Mouse (Mus musculus): ENCODE results near the gene Nab2. TPM values are rescaled to one million over a fixed set of nuclear protein-coding genes. Genes with fewer than 3 reads are reported as not detected.

Gene Nab2
- polyA plus RNA-seq, 1 experiment from 2014 or later = 6.8 TPM

DNA sequence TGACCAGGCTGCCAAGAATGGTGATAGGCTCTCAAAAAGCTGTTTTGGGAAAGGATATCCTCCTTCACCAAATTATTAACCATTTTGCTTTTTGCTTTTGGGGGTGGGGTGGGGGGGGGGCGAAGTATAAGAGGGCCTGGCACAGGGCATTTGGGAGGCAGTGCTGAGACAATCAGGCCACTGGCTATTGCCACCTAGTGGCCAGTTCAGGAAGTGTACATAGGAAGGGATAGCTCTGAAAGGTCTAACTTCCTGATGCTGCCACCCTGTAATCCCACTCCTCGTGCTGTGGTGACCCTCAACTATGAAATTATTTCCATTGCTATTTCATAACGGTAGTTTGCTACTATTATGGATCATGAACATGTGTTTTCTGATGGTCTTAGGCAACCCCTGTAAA lies 41.9 kb downstream of the Nab2 start:
- H3K36me3 ChIP-seq = no peaks in the 10 kb centered on the region
- H3K4me1 ChIP-seq (replicated peaks) = peaks cover 15% of the 10 kb centered on the region
- WGBS = 91% methylated on average over 3 of the region's 3 CpGs
- no peaks in the 10 kb centered on the region for H3K27me3 ChIP-seq (ENCODE audit: insufficient read depth, poor library complexity, severe bottlenecking)
- H3K27ac ChIP-seq = no peak overlapping the region
- no peak for DNase-seq (ENCODE audit: low spot score)
- no peak overlapping the region for H3K4me3 ChIP-seq
- H3K9me3 ChIP-seq = peaks cover 11% of the 10 kb centered on the region

DNA sequence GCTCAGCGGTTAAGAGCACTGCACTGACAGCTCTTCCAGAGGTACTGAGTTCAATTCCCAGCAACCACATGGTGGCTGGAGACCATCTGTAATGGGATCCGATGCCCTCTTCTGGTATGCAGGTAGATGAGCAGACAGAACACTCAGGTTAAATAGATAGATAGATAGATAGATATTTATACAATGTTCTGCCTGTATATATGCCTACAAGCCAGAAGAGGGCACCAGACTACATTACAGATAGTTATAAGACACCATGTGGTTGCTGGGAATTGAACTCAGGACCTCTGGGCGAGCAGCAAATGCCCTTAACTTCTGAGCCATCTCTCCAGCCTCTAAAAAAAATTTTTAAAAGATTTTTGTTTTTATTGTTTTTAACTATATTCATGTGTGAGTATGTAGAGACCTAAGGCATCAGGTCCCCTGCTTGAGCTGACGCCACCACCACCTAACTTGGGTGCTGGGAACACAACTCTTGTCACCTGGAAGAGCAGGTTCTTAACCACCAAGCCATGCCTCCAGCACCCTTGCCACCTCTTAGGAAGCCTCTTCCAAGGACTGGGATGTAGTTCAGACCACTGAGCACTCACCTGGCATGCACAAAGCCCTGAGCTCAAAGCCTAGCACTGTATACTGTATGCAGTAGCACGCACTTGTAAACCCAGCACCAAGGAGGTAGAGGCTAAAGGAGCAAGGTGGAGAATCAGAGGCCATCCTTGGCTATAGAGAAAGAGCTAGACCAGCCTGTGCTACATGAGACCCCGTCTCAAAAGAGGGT lies 44.7 kb downstream of the Nab2 start:
- Histone ChIP-seq H3K27me3 (ENCODE audit: insufficient read depth, poor library complexity, severe bottlenecking) (no peaks in the 10 kb centered on the region), H3K9me3 (peaks cover 11% of the 10 kb centered on the region), H3K36me3 (no peaks in the 10 kb centered on the region), H3K4me3 (no peak overlapping the region), H3K4me1 (replicated peaks) (peaks cover 40% of the 10 kb centered on the region), H3K27ac (no peak overlapping the region)
- WGBS = 94% methylated on average over 6 of the region's 6 CpGs
- no peak for DNase-seq (ENCODE audit: low spot score)

DNA sequence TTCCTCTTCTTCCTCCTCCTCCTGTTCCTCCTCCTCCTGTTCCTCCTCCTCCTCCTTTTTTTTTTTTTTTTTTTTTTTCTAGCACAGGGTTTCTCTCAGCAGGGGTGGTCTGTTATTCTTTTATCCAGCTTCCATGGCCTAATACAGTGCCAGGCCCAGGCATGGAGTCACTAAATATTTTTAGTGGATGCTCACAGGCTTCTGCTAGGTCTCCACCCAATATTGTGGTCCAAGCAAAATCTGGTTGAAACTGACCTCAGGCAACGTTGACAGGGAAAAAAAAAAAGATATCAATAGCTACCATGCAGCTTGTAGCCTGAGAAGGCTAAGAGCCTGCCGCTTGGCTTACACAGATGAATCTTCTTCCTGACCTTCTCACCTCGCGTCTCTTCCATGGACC lies 45.7 kb downstream of the Nab2 start:
- Histone ChIP-seq H3K27me3 (ENCODE audit: insufficient read depth, poor library complexity, severe bottlenecking) (no peaks in the 10 kb centered on the region), H3K4me3 (peak overlapping the region; percentile 82), H3K9me3 (peaks cover 11% of the 10 kb centered on the region), H3K27ac (no peak overlapping the region), H3K4me1 (replicated peaks) (peaks cover 50% of the 10 kb centered on the region), H3K36me3 (no peaks in the 10 kb centered on the region)
- DNase-seq (ENCODE audit: low spot score) = no peak
- WGBS = 60% methylated on average over 4 of the region's 4 CpGs

DNA sequence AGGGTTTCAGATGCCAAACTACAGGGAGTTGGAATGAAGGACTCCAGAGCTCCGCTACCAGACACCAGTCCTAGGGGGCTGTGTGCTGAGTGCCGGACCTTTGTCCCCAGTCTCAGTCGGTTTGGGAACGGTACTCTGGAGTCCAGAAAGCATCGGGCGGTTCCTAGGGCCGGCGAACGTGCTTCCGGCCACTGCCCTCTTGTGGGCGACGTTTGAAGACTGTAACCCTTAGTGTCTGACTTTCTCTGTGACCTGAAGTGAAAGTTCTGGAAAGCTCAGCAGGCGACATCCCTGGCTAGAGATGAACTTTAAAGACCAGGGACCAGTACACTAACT lies 46.3 kb downstream of the Nab2 start:
- Histone ChIP-seq H3K27me3 (ENCODE audit: insufficient read depth, poor library complexity, severe bottlenecking) (no peaks in the 10 kb centered on the region), H3K4me3 (peak overlapping the region; percentile 82), H3K9me3 (peaks cover 11% of the 10 kb centered on the region), H3K36me3 (peaks cover 4% of the 10 kb centered on the region; the same call in 1 of the 2 replicates), H3K4me1 (replicated peaks) (peaks cover 56% of the 10 kb centered on the region), H3K27ac (peak overlapping the region; percentile 95)
- under 1% methylated on average over 13 of the region's 13 CpGs for WGBS
- peak; percentile 76 for DNase-seq (ENCODE audit: low spot score)

DNA sequence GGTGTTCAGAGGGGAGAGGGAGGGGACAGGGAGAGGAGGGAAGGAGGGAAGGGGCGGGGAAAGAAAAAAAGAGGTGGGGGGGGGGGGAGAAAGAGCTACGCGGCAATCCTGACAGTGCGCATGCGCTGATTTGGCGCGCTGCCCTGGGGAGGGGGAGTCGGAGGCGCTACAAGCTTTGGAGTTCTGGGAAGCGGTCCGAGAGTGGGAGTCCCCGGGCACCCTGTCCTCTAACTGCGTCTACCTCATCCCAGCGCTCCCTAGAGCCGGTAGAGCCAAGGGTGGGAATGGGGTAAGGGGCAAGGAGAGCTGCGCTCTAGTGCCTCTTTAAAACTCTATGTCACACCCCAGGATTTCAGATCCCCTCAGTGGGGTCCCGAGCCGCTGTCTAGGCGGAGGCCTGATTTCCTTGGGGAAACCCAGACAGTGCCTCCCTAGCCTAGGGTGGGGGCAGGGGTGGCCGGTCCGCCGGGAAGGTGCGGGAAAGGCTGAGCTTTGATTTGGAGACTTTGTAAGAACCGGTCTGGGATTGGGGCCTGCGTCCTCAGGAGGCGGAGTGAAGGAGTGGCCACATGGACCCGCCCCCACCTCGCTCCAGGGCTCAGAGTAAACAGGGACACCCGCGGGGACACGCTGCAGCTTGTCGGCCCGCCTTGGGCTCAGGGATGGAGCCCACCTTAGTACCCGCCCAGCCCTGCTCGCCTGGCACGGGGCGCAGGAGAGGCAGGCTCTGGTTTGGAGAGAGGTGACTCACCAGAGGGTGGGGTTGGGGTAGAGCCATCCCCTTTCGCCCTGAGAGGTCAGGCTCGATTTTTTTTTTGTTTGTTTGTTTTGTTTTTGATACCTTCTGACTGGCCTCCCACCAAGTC lies 46.9 kb downstream of the Nab2 start:
- peak; percentile 89 for DNase-seq (ENCODE audit: low spot score)
- under 1% methylated on average over 37 of the region's 39 CpGs for WGBS
- peaks cover 62% of the 10 kb centered on the region for H3K4me1 ChIP-seq (replicated peaks)
- peak overlapping the region; percentile 82 for H3K4me3 ChIP-seq
- H3K27ac ChIP-seq = peak overlapping the region; percentile 95
- H3K27me3 ChIP-seq (ENCODE audit: insufficient read depth, poor library complexity, severe bottlenecking) = no peaks in the 10 kb centered on the region
- H3K36me3 ChIP-seq = peaks cover 5% of the 10 kb centered on the region; the same call in 1 of the 2 replicates
- H3K9me3 ChIP-seq = peaks cover 5% of the 10 kb centered on the region

DNA sequence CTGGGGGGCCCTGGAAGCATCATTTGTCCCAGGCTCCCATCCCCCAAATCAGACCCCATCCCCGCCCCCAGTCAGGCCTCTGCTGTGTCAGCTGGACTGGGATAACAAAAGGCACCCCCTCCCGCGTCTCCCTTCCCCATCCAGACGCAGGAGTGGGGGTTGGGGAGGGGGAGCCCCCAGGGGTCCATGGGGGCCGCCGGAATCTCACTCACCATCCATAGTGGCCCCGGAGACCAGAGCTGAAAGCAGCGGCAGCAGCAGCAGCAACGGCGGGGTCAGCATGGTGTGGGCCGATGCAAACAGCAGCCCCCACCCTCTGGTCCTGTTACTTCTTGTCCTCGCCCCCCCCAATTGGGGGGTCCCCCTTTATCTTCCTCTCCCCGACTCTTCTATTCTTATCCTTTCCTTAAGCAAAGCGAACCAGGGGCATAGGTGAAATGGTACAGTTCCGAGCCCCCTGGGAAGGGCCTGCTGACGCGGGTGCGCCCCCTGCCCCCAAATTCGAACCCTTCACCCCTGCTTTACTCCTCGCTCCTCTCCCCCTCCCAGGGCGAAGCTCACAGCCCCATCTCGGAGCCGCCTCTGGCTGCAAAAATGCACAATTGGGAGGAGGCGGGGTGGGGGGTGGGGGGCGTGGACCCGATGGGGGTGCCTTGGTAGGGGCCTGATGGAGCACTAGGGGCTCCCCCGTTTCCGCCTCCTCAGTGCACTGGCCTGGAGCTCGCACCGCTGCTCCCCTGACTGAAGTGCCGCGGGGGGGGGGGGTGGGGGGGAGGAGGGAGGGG lies 47.8 kb downstream of the Nab2 start, which contains the start of gene Lrp1:
Gene Lrp1, minus strand, starts transcription at position 743 of the 785 bp plus-strand sequence.
- under 1% methylated on average over 30 of the region's 32 CpGs for WGBS
- H3K9me3 ChIP-seq = no peaks in the 10 kb centered on the region
- H3K4me3 ChIP-seq = peak within 1 kb of the TSS; percentile 82
- peak within 1 kb of the TSS; percentile 95 for H3K27ac ChIP-seq
- DNase-seq (ENCODE audit: low spot score) = peak; percentile 79
- H3K27me3 ChIP-seq (ENCODE audit: insufficient read depth, poor library complexity, severe bottlenecking) = no peaks in the 10 kb centered on the region
- peaks cover 70% of the 10 kb centered on the region for H3K4me1 ChIP-seq (replicated peaks)
- peaks cover 7% of the 10 kb centered on the region; the same call in 1 of the 2 replicates for H3K36me3 ChIP-seq

DNA sequence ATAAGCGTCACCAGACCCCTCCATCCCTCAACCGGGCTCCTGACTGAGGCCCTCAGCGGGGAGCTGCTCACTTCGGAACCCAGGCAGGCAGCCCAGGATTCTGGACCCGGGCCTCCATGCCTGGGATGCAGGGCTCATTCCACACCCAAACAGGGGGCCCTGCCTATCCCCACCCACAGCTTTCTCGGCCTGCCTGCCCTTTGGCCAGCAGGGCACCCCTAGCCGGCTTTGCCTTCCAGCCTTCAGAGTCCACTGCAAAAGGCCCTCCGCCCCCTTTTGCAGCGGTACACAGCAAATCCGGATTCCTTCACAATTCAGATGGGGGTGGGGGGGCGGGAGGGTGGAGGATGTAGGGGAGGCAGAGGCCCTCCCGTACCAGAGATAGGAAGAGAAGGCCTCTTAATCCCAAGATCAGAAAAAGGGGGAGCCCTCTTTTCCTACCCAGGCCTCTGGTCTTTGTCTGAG lies 48.4 kb downstream of the Nab2 start:
- Histone ChIP-seq H3K4me1 (replicated peaks) (peaks cover 77% of the 10 kb centered on the region), H3K36me3 (peaks cover 9% of the 10 kb centered on the region; the same call in 1 of the 2 replicates), H3K4me3 (peak overlapping the region; percentile 82), H3K9me3 (no peaks in the 10 kb centered on the region), H3K27me3 (ENCODE audit: insufficient read depth, poor library complexity, severe bottlenecking) (no peaks in the 10 kb centered on the region), H3K27ac (peak overlapping the region; percentile 95)
- peak; percentile 60 for DNase-seq (ENCODE audit: low spot score)
- under 1% methylated on average over 12 of the region's 12 CpGs for WGBS

DNA sequence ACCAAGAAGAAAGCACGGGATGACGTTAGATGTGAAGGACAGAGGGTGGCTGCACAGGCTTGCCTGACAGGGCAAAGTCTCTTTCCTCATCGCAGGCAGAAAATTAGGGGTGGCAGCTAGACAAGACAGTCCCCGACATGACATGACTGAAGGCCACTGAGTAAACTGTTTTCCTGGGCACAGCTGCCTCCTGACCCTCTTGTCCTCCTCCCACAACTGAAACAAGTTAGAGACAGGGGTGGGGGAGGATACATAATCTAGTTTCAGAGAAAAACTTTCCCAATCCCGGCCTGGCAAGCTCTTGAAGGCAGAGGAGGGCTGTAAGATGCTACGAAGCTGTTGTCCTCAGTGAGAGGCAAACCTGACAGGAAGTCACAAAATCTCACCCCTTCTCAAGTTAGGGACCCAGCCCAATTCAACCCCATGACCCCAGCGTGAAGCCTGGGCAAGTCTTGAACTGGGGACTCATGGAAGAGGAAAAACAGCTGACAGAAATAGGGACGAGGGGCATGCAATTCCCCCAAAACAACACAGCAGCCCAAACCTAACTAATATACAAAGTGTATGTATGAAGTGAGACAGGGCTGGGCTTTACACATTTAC lies 49.1 kb downstream of the Nab2 start:
- 30% methylated on average over 8 of the region's 8 CpGs for WGBS
- Histone ChIP-seq H3K4me3 (peak overlapping the region; percentile 82), H3K4me1 (replicated peaks) (peaks cover 84% of the 10 kb centered on the region), H3K27me3 (ENCODE audit: insufficient read depth, poor library complexity, severe bottlenecking) (no peaks in the 10 kb centered on the region), H3K36me3 (peaks cover 9% of the 10 kb centered on the region; the same call in 1 of the 2 replicates), H3K27ac (peak overlapping the region; percentile 95), H3K9me3 (no peaks in the 10 kb centered on the region)
- DNase-seq (ENCODE audit: low spot score) = no peak

DNA sequence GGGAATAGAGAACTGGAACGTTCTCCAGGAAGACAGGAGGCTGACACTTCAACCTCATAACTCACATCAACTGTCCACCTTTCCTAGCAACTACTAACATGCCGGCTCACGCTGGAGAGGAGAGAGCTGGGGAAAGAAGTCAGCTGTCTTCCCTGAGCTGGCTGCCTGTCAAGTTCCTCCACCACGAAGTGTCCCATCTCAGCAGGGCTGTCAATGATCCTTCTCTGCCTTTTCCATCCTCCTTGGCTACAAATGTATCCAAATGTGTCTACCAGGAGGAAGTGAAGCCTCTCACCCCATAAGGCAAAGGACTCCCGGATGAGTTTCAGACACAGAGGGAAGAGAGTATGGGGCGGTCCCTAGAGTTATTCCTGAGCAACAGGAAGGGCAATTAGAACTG lies 50.2 kb downstream of the Nab2 start:
- Histone ChIP-seq H3K4me3 (peak overlapping the region; percentile 82), H3K27ac (peak overlapping the region; percentile 41; the same call in 1 of the 2 replicates), H3K9me3 (no peaks in the 10 kb centered on the region), H3K27me3 (ENCODE audit: insufficient read depth, poor library complexity, severe bottlenecking) (no peaks in the 10 kb centered on the region), H3K4me1 (replicated peaks) (peaks cover 95% of the 10 kb centered on the region), H3K36me3 (peaks cover 14% of the 10 kb centered on the region)
- no peak for DNase-seq (ENCODE audit: low spot score)
- WGBS = 56% methylated on average over 6 of the region's 6 CpGs

DNA sequence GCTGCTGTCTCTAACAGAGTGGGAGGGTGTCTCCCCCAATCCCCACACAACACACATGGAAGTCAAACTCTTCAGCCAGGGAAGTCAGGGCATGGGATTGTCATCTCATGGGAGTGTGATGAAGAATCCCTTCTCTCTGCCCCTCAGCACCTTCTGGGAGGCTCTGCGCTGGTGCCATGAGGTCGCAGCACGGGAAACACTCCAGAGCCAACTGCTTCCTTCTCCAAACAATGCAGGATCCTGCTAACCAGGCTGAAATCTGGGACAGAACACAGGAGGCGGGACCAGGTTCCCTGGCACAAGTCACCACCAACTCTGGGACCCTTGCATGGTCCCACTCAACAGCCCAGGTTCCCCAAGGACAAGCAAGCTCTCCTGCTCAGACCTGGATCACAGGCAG lies 51.1 kb downstream of the Nab2 start:
- Histone ChIP-seq H3K4me3 (peak overlapping the region; percentile 22; the same call in 1 of the 2 replicates), H3K4me1 (replicated peaks) (peaks cover 97% of the 10 kb centered on the region), H3K36me3 (peaks cover 23% of the 10 kb centered on the region), H3K27ac (peak overlapping the region; percentile 82), H3K27me3 (ENCODE audit: insufficient read depth, poor library complexity, severe bottlenecking) (no peaks in the 10 kb centered on the region), H3K9me3 (no peaks in the 10 kb centered on the region)
- 53% methylated on average over 4 of the region's 4 CpGs for WGBS
- DNase-seq (ENCODE audit: low spot score) = no peak

DNA sequence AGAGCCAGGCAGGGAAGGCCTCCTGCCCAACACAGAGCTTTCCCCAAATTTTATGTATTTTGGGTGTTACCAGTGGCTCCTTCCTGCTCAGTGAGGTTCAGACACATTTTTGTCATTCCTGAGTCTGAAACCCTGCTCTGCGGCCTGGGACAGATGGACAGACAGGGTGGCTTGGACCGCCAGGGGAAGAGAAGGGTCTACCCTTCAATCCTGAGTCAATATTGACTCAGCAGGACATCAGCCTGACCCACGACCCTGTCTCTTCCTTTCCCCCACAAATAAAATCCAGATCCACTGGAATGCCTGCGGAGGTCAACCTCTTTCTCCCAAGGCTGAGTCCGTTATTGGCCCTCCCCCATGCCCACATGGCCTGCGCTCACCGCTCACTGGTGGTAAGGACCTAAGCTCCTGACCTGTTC lies 52.1 kb downstream of the Nab2 start:
- 22% methylated on average over 7 of the region's 7 CpGs for WGBS
- Histone ChIP-seq H3K4me1 (replicated peaks) (peaks cover 91% of the 10 kb centered on the region), H3K27me3 (ENCODE audit: insufficient read depth, poor library complexity, severe bottlenecking) (no peaks in the 10 kb centered on the region), H3K36me3 (peaks cover 33% of the 10 kb centered on the region), H3K4me3 (no peak overlapping the region), H3K9me3 (no peaks in the 10 kb centered on the region), H3K27ac (peak overlapping the region; percentile 82)
- peak; percentile 59 for DNase-seq (ENCODE audit: low spot score)

DNA sequence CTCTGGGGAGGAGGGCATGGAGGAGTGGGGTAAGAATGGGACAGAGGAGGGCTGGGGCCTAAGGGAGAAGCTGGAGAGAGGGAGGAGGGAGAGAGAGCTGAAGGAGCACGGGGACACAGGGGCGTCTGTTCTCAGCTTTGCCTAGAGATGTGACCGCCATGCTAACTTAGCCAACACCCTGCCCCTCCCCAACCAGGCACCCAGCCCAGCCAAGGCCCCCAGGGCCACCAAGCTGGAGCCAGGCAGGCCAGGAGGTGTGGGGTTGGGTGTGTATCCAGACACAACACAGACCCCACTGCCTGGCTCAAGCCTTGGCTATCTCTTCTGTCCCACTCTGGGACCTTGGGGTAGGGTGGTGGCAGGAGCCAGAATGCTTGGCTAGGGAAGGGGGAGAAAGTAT lies 52.8 kb downstream of the Nab2 start:
- Histone ChIP-seq H3K4me3 (peak overlapping the region; percentile 27; the same call in 1 of the 2 replicates), H3K9me3 (no peaks in the 10 kb centered on the region), H3K27ac (peak overlapping the region; percentile 82), H3K36me3 (peaks cover 40% of the 10 kb centered on the region), H3K4me1 (replicated peaks) (peaks cover 87% of the 10 kb centered on the region), H3K27me3 (ENCODE audit: insufficient read depth, poor library complexity, severe bottlenecking) (no peaks in the 10 kb centered on the region)
- DNase-seq (ENCODE audit: low spot score) = no peak
- 57% methylated on average over 3 of the region's 3 CpGs for WGBS

All from hindbrain, embryonic 10.5 days (tissue).